Mouse (Mus musculus): ENCODE measurements at regions not wholly inside any gene's neighbourhood (a gene's known extent, or its start where the extent isn't known, plus 50 kb on each side); places are given as distances from the start of the nearest gene placed in this dataset.
A peak's percentile ranks its signal among the peaks of the same experiment; 100 is the strongest.

GRCm38 (mm10) chr1:107677404-107677803, 87.6 kb downstream of the Serpinb8 start:
- H3K4me2 ChIP-seq, result no peak overlapping the region
- no peak overlapping the region for H3K27ac ChIP-seq (ENCODE audit: low read depth, low read length)
- no peak for DNase-seq (ENCODE audit: low spot score, missing footprints)
- H3K9ac ChIP-seq (ENCODE audit: low read length), result no peak overlapping the region
- no peaks in the 10 kb centered on the region for H3K36me3 ChIP-seq (ENCODE audit: control insufficient read depth, insufficient read depth, low read length)
- H3K4me1 ChIP-seq (ENCODE audit: control insufficient read depth, insufficient read depth, low read length), result no peaks in the 10 kb centered on the region
- ATAC-seq (ENCODE audit: low FRiP score), result no peak
- WGBS, result 83% methylated on average over 2 of the region's 2 CpGs
- no peaks in the 10 kb centered on the region for H3K9me3 ChIP-seq (ENCODE audit: control insufficient read depth, low read length)
- H3K27me3 ChIP-seq (ENCODE audit: control insufficient read depth, insufficient read depth, low read length), result no peaks in the 10 kb centered on the region
- no peak overlapping the region for H3K4me3 ChIP-seq (ENCODE audit: low read depth, low read length)

- no peak overlapping the region for H3K9ac ChIP-seq (ENCODE audit: low read length)
- H3K4me2 ChIP-seq, result no peak overlapping the region
- no peaks in the 10 kb centered on the region for H3K27me3 ChIP-seq (ENCODE audit: control insufficient read depth, insufficient read depth, low read length)
- no peak overlapping the region for H3K4me3 ChIP-seq (ENCODE audit: low read depth, low read length)
- ATAC-seq (ENCODE audit: low FRiP score), result no peak
- no peak overlapping the region for H3K27ac ChIP-seq (ENCODE audit: low read depth, low read length)
- WGBS, result 12% methylated on average over 2 of the region's 2 CpGs
- peak; percentile 82 for DNase-seq (ENCODE audit: low spot score, missing footprints)
- peaks cover 6% of the 10 kb centered on the region; the same call in 1 of the 2 replicates for H3K4me1 ChIP-seq (ENCODE audit: control insufficient read depth, insufficient read depth, low read length)
- no peaks in the 10 kb centered on the region for H3K36me3 ChIP-seq (ENCODE audit: control insufficient read depth, insufficient read depth, low read length)
- H3K9me3 ChIP-seq (ENCODE audit: control insufficient read depth, low read length), result no peaks in the 10 kb centered on the region
Measured at GRCm38 (mm10) chr1:107696858-107697257, 107.1 kb downstream of the Serpinb8 start.

- Histone ChIP-seq H3K4me3 (ENCODE audit: low read depth, low read length) (no peak overlapping the region), H3K27me3 (ENCODE audit: control insufficient read depth, insufficient read depth, low read length) (no peaks in the 10 kb centered on the region), H3K9ac (ENCODE audit: low read length) (no peak overlapping the region), H3K4me2 (no peak overlapping the region), H3K4me1 (ENCODE audit: control insufficient read depth, insufficient read depth, low read length) (no peaks in the 10 kb centered on the region), H3K36me3 (ENCODE audit: control insufficient read depth, insufficient read depth, low read length) (no peaks in the 10 kb centered on the region), H3K9me3 (ENCODE audit: control insufficient read depth, low read length) (no peaks in the 10 kb centered on the region), H3K27ac (ENCODE audit: low read depth, low read length) (no peak overlapping the region)
- DNase-seq (ENCODE audit: low spot score, missing footprints), result no peak
- no peak for ATAC-seq (ENCODE audit: low FRiP score)
Measured at GRCm38 (mm10) chr1:107706108-107706548, 116.3 kb downstream of the Serpinb8 start.

- WGBS, result 92% methylated on average over 5 of the region's 5 CpGs
- Histone ChIP-seq H3K36me3 (ENCODE audit: control insufficient read depth, insufficient read depth, low read length) (no peaks in the 10 kb centered on the region), H3K9ac (ENCODE audit: low read length) (no peak overlapping the region), H3K27ac (ENCODE audit: low read depth, low read length) (no peak overlapping the region), H3K4me2 (no peak overlapping the region), H3K4me1 (ENCODE audit: control insufficient read depth, insufficient read depth, low read length) (no peaks in the 10 kb centered on the region), H3K9me3 (ENCODE audit: control insufficient read depth, low read length) (no peaks in the 10 kb centered on the region), H3K27me3 (ENCODE audit: control insufficient read depth, insufficient read depth, low read length) (no peaks in the 10 kb centered on the region), H3K4me3 (ENCODE audit: low read depth, low read length) (no peak overlapping the region)
- DNase-seq (ENCODE audit: low spot score, missing footprints) (no peak), ATAC-seq (ENCODE audit: low FRiP score) (no peak)
Measured at GRCm38 (mm10) chr1:107708601-107709000, 118.8 kb downstream of the Serpinb8 start.

- no peaks in the 10 kb centered on the region for H3K27me3 ChIP-seq (ENCODE audit: control insufficient read depth, insufficient read depth, low read length)
- no peak overlapping the region for H3K4me3 ChIP-seq (ENCODE audit: low read depth, low read length)
- H3K9me3 ChIP-seq (ENCODE audit: control insufficient read depth, low read length), result no peaks in the 10 kb centered on the region
- no peak overlapping the region for H3K9ac ChIP-seq (ENCODE audit: low read length)
- H3K27ac ChIP-seq (ENCODE audit: low read depth, low read length), result no peak overlapping the region
- H3K36me3 ChIP-seq (ENCODE audit: control insufficient read depth, insufficient read depth, low read length), result no peaks in the 10 kb centered on the region
- DNase-seq (ENCODE audit: low spot score, missing footprints) (no peak), ATAC-seq (ENCODE audit: low FRiP score) (no peak)
- H3K4me1 ChIP-seq (ENCODE audit: control insufficient read depth, insufficient read depth, low read length), result no peaks in the 10 kb centered on the region
- 79% methylated on average over 1 of the region's 1 CpGs for WGBS
- no peak overlapping the region for H3K4me2 ChIP-seq
Measured at GRCm38 (mm10) chr1:107714869-107715268, 125.1 kb downstream of the Serpinb8 start.

GRCm38 (mm10) chr1:107719304-107719703, 129.5 kb downstream of the Serpinb8 start:
- H3K36me3 ChIP-seq (ENCODE audit: control insufficient read depth, insufficient read depth, low read length), result no peaks in the 10 kb centered on the region
- no peaks in the 10 kb centered on the region for H3K27me3 ChIP-seq (ENCODE audit: control insufficient read depth, insufficient read depth, low read length)
- 79% methylated on average over 5 of the region's 5 CpGs for WGBS
- H3K9ac ChIP-seq (ENCODE audit: low read length), result no peak overlapping the region
- ATAC-seq (ENCODE audit: low FRiP score) (no peak), DNase-seq (ENCODE audit: low spot score, missing footprints) (no peak)
- H3K4me1 ChIP-seq (ENCODE audit: control insufficient read depth, insufficient read depth, low read length), result no peaks in the 10 kb centered on the region
- no peak overlapping the region for H3K4me3 ChIP-seq (ENCODE audit: low read depth, low read length)
- no peak overlapping the region for H3K4me2 ChIP-seq
- no peak overlapping the region for H3K27ac ChIP-seq (ENCODE audit: low read depth, low read length)
- no peaks in the 10 kb centered on the region for H3K9me3 ChIP-seq (ENCODE audit: control insufficient read depth, low read length)

GRCm38 (mm10) chr1:107728113-107728839, 138.5 kb downstream of the Serpinb8 start:
- Histone ChIP-seq H3K36me3 (ENCODE audit: control insufficient read depth, insufficient read depth, low read length) (no peaks in the 10 kb centered on the region), H3K4me3 (ENCODE audit: low read depth, low read length) (no peak overlapping the region), H3K4me2 (no peak overlapping the region), H3K4me1 (ENCODE audit: control insufficient read depth, insufficient read depth, low read length) (no peaks in the 10 kb centered on the region), H3K27ac (ENCODE audit: low read depth, low read length) (no peak overlapping the region), H3K9me3 (ENCODE audit: control insufficient read depth, low read length) (no peaks in the 10 kb centered on the region), H3K27me3 (ENCODE audit: control insufficient read depth, insufficient read depth, low read length) (no peaks in the 10 kb centered on the region), H3K9ac (ENCODE audit: low read length) (no peak overlapping the region)
- ATAC-seq (ENCODE audit: low FRiP score), result no peak
- 83% methylated on average over 11 of the region's 11 CpGs for WGBS
- no peak for DNase-seq (ENCODE audit: low spot score, missing footprints)

GRCm38 (mm10) chr1:107765307-107765706, 175.5 kb downstream of the Serpinb8 start:
- Histone ChIP-seq H3K36me3 (ENCODE audit: control insufficient read depth, insufficient read depth, low read length) (no peaks in the 10 kb centered on the region), H3K4me3 (ENCODE audit: low read depth, low read length) (no peak overlapping the region), H3K9ac (ENCODE audit: low read length) (no peak overlapping the region), H3K4me2 (no peak overlapping the region), H3K27me3 (ENCODE audit: control insufficient read depth, insufficient read depth, low read length) (no peaks in the 10 kb centered on the region), H3K27ac (ENCODE audit: low read depth, low read length) (no peak overlapping the region), H3K4me1 (ENCODE audit: control insufficient read depth, insufficient read depth, low read length) (no peaks in the 10 kb centered on the region), H3K9me3 (ENCODE audit: control insufficient read depth, low read length) (no peaks in the 10 kb centered on the region)
- no peak for ATAC-seq (ENCODE audit: low FRiP score)
- no peak for DNase-seq (ENCODE audit: low spot score, missing footprints)
- WGBS, result 83% methylated on average over 1 of the region's 1 CpGs

GRCm38 (mm10) chr1:107767198-107767947, 177.6 kb downstream of the Serpinb8 start:
- ATAC-seq (ENCODE audit: low FRiP score) (no peak), DNase-seq (ENCODE audit: low spot score, missing footprints) (no peak)
- Histone ChIP-seq H3K4me1 (ENCODE audit: control insufficient read depth, insufficient read depth, low read length) (no peaks in the 10 kb centered on the region), H3K27ac (ENCODE audit: low read depth, low read length) (no peak overlapping the region), H3K27me3 (ENCODE audit: control insufficient read depth, insufficient read depth, low read length) (no peaks in the 10 kb centered on the region), H3K36me3 (ENCODE audit: control insufficient read depth, insufficient read depth, low read length) (no peaks in the 10 kb centered on the region), H3K4me2 (no peak overlapping the region), H3K9me3 (ENCODE audit: control insufficient read depth, low read length) (no peaks in the 10 kb centered on the region), H3K9ac (ENCODE audit: low read length) (no peak overlapping the region), H3K4me3 (ENCODE audit: low read depth, low read length) (no peak overlapping the region)
- 75% methylated on average over 4 of the region's 4 CpGs for WGBS
